Mouse (Mus musculus): ENCODE results near the gene Pate3. TPM values are rescaled to one million over a fixed set of nuclear protein-coding genes. Genes with fewer than 3 reads are reported as not detected.

The Pate3 gene
- polyA plus RNA-seq, 1 experiment: not detected

- Histone ChIP-seq H3K27ac (ENCODE audit: insufficient read depth, low read depth, low read length) (no peak overlapping the region), H3K4me1 (ENCODE audit: control insufficient read depth, insufficient read depth, insufficient read length, low read length) (no peaks in the 10 kb centered on the region), H3K36me3 (ENCODE audit: control insufficient read depth, insufficient read depth, low read length) (no peaks in the 10 kb centered on the region), H3K27me3 (ENCODE audit: control insufficient read depth, insufficient read depth, low read length) (no peaks in the 10 kb centered on the region), H3K4me3 (ENCODE audit: low read depth, low read length) (no peak overlapping the region)
- 65% methylated on average over 8 of the region's 8 CpGs for WGBS
- TF ChIP-seq POLR2A (IDR thresholded peaks at IDR 0.05; ENCODE audit: low read depth, low read length) (no peak), CTCF (IDR thresholded peaks at IDR 0.05; ENCODE audit: extremely low read depth, insufficient read length, insufficient replicate concordance, low read depth, low read length) (no peak)
Observed at GRCm38 (mm10) chr9:35607647-35608405, 40.2 kb downstream of the Pate3 start.

Other genes with a start within 250 kb of the Pate3 start
- 1.4 TPM in 2 replicates for gene Cdon, start 227.1 kb downstream of the Pate3 start, polyA plus RNA-seq (2012; rRNA removed)
- gene Gm1113, start 129.9 kb downstream of the Pate3 start, polyA plus RNA-seq (2012; rRNA removed): not detected in 2 replicates
- gene Ddx25, start 89.7 kb downstream of the Pate3 start, polyA plus RNA-seq (2012; rRNA removed): 0.01 TPM in 1 of 2 replicates, not detected in the other
- gene Pus3, start 89.6 kb downstream of the Pate3 start, polyA plus RNA-seq (2012; rRNA removed): 0.30 and 0.41 TPM in 2 replicates
- 0.13 TPM in 1 of 2 replicates, not detected in the other for gene Pate2, start 77.9 kb downstream of the Pate3 start, polyA plus RNA-seq (2012; rRNA removed)
- gene Hyls1, start 77.8 kb downstream of the Pate3 start, polyA plus RNA-seq (2012; rRNA removed): 0.13 and 0.34 TPM in 2 replicates
- not detected in 2 replicates for gene Pate4, start 36.3 kb downstream of the Pate3 start, polyA plus RNA-seq (2012; rRNA removed)
- not detected in 2 replicates for gene Pate1, start 39.2 kb upstream of the Pate3 start, polyA plus RNA-seq (2012; rRNA removed)
- gene Gm17677, start 92.8 kb upstream of the Pate3 start, polyA plus RNA-seq (2012; rRNA removed): not detected in 2 replicates
- gene Gm17727, start 129.9 kb upstream of the Pate3 start, polyA plus RNA-seq (2012; rRNA removed): not detected in 2 replicates
- not detected in 2 replicates for gene Gm27235, start 141.9 kb upstream of the Pate3 start, polyA plus RNA-seq (2012; rRNA removed)
- gene D730048I06Rik, start 141.9 kb upstream of the Pate3 start, polyA plus RNA-seq (2012; rRNA removed): not detected in 2 replicates
- not detected in 2 replicates for gene 9230110F15Rik, start 195.9 kb upstream of the Pate3 start, polyA plus RNA-seq (2012; rRNA removed)

Data from small intestine, adult 2 months (tissue).